Mouse (Mus musculus): ENCODE data around the gene Ankrd13d.

DNA sequence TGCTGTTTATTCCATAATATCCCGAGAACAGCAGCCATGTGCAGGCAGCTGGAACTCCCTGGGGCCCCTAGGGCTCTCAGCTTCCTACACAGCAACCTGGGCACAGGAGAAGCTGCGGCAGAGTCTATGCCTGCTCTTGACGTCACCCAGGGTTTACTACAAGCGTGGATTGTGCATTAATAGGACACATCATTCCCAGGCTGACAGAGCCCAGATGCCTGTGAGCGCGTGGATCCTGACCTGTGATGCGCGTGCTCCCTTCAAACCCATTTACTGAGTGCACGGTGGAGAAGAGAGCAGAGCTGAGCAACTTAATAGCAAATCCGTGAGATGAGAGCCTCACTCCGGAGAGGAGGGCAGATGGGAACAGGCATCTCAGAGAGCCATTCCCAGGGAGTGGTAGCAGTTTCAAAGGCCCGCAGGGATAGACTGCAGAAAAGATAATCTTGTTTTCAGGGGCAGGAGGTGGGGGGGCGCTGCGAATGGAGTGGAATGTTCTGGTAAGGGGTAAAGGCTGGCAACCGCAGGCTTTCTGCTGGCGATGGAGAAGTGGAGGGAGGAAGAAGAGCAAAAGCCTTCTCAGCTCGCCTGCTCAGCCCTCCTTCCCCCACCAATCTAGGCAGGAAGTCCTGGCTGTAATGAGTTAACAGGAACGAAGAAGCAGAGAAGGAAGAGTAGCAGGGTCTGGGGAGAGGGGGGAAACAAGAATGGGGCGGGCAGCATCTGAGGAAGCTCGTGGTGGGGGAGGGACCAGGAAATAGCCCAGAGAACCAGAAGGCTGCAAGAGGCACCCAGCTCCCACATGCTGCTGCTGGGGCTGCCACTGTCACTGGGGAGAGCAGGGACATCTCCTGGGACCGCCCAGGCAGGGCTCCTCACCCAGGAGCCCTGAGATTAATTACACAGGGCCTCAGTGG, 19.1 kb upstream of the Ankrd13d start:
- TF ChIP-seq CTCF (IDR thresholded peaks at IDR 0.05; ENCODE audit: control insufficient read depth, insufficient read depth, insufficient read length), result no peak
- no peak for TF ChIP-seq MAX (IDR thresholded peaks at IDR 0.05)
- no peak for TF ChIP-seq USF1 (IDR thresholded peaks at IDR 0.05; ENCODE audit: low read depth)

Measured in C2C12 (cell line).